Comparison of ENCODE assay signal across 17 mouse cellular contexts in genomic region chr5:150854506-150854905, GRCm38 (mm10).
DNase-seq lines count a peak whose midpoint lies in the region; ATAC-seq and TF ChIP-seq lines count a peak whose summit lies in the region.
"Had no signal": no experiment of that assay in that cellular context is flagged by ENCODE, and none has a peak within 500 bp of the region (broad histone marks: within the 10 kb centered on the region; RNA-seq: fewer than 3 reads in every experiment).

No protein-coding gene starts in this region.

- H3K9me3 ChIP-seq in heart, embryonic 12.5 days (replicated peaks) = no peaks in the 10 kb centered on the region
- no peaks in the 10 kb centered on the region for H3K9me3 ChIP-seq in midbrain, embryonic 11.5 days (ENCODE audit: control insufficient read depth, low read length)
- H3K9me3 ChIP-seq: neural tube, embryonic 13.5 days had no signal

- ATAC-seq in heart, embryonic 12.5 days (ENCODE audit: insufficient number of reproducible peaks, low FRiP score) = no peak
- no peak for ATAC-seq in midbrain, embryonic 11.5 days (ENCODE audit: low FRiP score)
- ATAC-seq: hindbrain, embryonic 16.5 days had no signal

- DNase-seq in heart, adult 8-10 months (ENCODE audit: low spot score) = no peak
- DNase-seq in layer of hippocampus, adult 2 months (ENCODE audit: low spot score in 2 of 2) = no peak
- DNase-seq in layer of hippocampus, adult 9-10 months (ENCODE audit: low spot score) = no peak
- DNase-seq in 3T3-L1 (ENCODE audit: low read depth, low spot score) = peak; percentile 35
- peak; percentile 72 for DNase-seq in adrenal gland, postnatal 14 days
- no peak for DNase-seq in cerebellum, postnatal 25 days
- DNase-seq in midbrain, embryonic 11.5 days (ENCODE audit: low spot score, missing footprints) = no peak
- DNase-seq: B cell, adult 2 months; cerebellum, adult 11 months; heart, adult 11 months; kidney, postnatal 36 days; lung, postnatal 4 days; thymus, postnatal 36 days had no signal

- H3K27ac ChIP-seq in heart, embryonic 12.5 days (ENCODE audit: poor library complexity, severe bottlenecking) = peak overlapping the region; percentile 20
- H3K27ac ChIP-seq in layer of hippocampus, adult 2 months = peak overlapping the region; percentile 72
- H3K27ac ChIP-seq in midbrain, embryonic 11.5 days (ENCODE audit: low read depth, low read length) = no peak overlapping the region
- H3K27ac ChIP-seq: left cerebral cortex, adult 2 months; neural tube, embryonic 13.5 days had no signal

- TF ChIP-seq CTCF in layer of hippocampus, adult 2 months (conservative IDR thresholded peaks at IDR 0.05) = no peak

- 3% methylated on average over 1 of the region's 1 CpGs for WGBS in heart, embryonic 12.5 days
- 70% methylated on average over 1 of the region's 1 CpGs for WGBS in midbrain, embryonic 11.5 days

- no peaks in the 10 kb centered on the region for H3K27me3 ChIP-seq in heart, embryonic 12.5 days (replicated peaks)
- no peaks in the 10 kb centered on the region for H3K27me3 ChIP-seq in midbrain, embryonic 11.5 days (ENCODE audit: control insufficient read depth, insufficient read depth, low read length)
- H3K27me3 ChIP-seq: neural tube, embryonic 13.5 days had no signal

- H3K9ac ChIP-seq in heart, embryonic 12.5 days = no peak overlapping the region
- H3K9ac ChIP-seq in midbrain, embryonic 11.5 days (ENCODE audit: low read length) = no peak overlapping the region
- H3K9ac ChIP-seq: neural tube, embryonic 13.5 days had no signal

- H3K4me1 ChIP-seq in heart, embryonic 12.5 days (replicated peaks) = peaks cover 20% of the 10 kb centered on the region
- no peaks in the 10 kb centered on the region for H3K4me1 ChIP-seq in midbrain, embryonic 11.5 days (ENCODE audit: control insufficient read depth, insufficient read depth, low read length)
- H3K4me1 ChIP-seq: neural tube, embryonic 13.5 days had no signal

- H3K36me3 ChIP-seq in heart, embryonic 12.5 days = no peaks in the 10 kb centered on the region
- H3K36me3 ChIP-seq in midbrain, embryonic 11.5 days (ENCODE audit: control insufficient read depth, insufficient read depth, low read length) = no peaks in the 10 kb centered on the region
- H3K36me3 ChIP-seq: neural tube, embryonic 13.5 days had no signal

- H3K4me2 ChIP-seq in heart, embryonic 12.5 days = no peak overlapping the region
- no peak overlapping the region for H3K4me2 ChIP-seq in midbrain, embryonic 11.5 days
- H3K4me2 ChIP-seq: neural tube, embryonic 13.5 days had no signal

- H3K4me3 ChIP-seq in heart, embryonic 12.5 days = no peak overlapping the region
- H3K4me3 ChIP-seq in layer of hippocampus, adult 2 months = no peak overlapping the region
- H3K4me3 ChIP-seq in midbrain, embryonic 11.5 days (ENCODE audit: low read depth, low read length) = no peak overlapping the region
- H3K4me3 ChIP-seq: left cerebral cortex, adult 2 months; neural tube, embryonic 13.5 days had no signal

Comparison
In these comparisons a context has a peak if more than half of its experiments do, and no peak if none do; other contexts are left out.
1. DNase-seq: peak in 3T3-L1 (single experiment) and adrenal gland, postnatal 14 days (single experiment); none in heart, adult 8-10 months (single experiment), layer of hippocampus, adult 2 months (0 of 2), layer of hippocampus, adult 9-10 months (single experiment), cerebellum, postnatal 25 days (0 of 2) and midbrain, embryonic 11.5 days (single experiment).